Mouse (Mus musculus) activated CD4-positive, CD25-positive, alpha-beta regulatory T cell, adult 4 months (primary cell): ENCODE results near the gene Ncf2. TPM values are rescaled to one million over a fixed set of nuclear protein-coding genes. Genes with fewer than 3 reads are reported as not detected.

Source experiments
- ATAC-seq: one replicate; pipeline ENCODE4 v1.8.0; 2017
- polyA plus RNA-seq, 2 experiments: library from polyadenylated mRNA; unstranded; fragments of 100-300 nt; shearing (Covaris generic); gene quantifications; one replicate each; pipeline ENCODE4 v1.2.1; 2017

Gene Ncf2
- polyA plus RNA-seq, 2 experiments from 2014 or later = 2.2 to 2.9 TPM

GRCm38 (mm10) chr1:152832316-152832715, 32.3 kb downstream of the Ncf2 start:
- no peak for ATAC-seq

GRCm38 (mm10) chr1:152835061-152835460, 35.1 kb downstream of the Ncf2 start:
- no peak for ATAC-seq

- ATAC-seq = no peak
Observed at GRCm38 (mm10) chr1:152838026-152838702, 38.2 kb downstream of the Ncf2 start.

GRCm38 (mm10) chr1:152838841-152839240, 38.8 kb downstream of the Ncf2 start:
- no peak for ATAC-seq

GRCm38 (mm10) chr1:152840343-152840742, 40.3 kb downstream of the Ncf2 start:
- ATAC-seq = no peak

GRCm38 (mm10) chr1:152841057-152841456, 41.1 kb downstream of the Ncf2 start:
- peak; percentile 48 for ATAC-seq

- ATAC-seq = no peak
Observed at GRCm38 (mm10) chr1:152844634-152845033, 44.6 kb downstream of the Ncf2 start.

GRCm38 (mm10) chr1:152845211-152845730, 45.3 kb downstream of the Ncf2 start:
- no peak for ATAC-seq

- ATAC-seq = no peak
Observed at GRCm38 (mm10) chr1:152846856-152847255, 46.9 kb downstream of the Ncf2 start.

GRCm38 (mm10) chr1:152869901-152870300, 69.9 kb downstream of the Ncf2 start:
- no peak for ATAC-seq

- ATAC-seq = no peak
Observed at GRCm38 (mm10) chr1:152871031-152871430, 71.0 kb downstream of the Ncf2 start.

Other genes with a start within 250 kb of the Ncf2 start
- not detected for gene Apobec4, start 49.6 kb upstream of the Ncf2 start, polyA plus RNA-seq
- gene Rgl1, start 33.8 kb upstream of the Ncf2 start, polyA plus RNA-seq = under 1 TPM; 0.07 to 0.37 TPM
- 100 to 1,000 TPM; 631 to 671 TPM for gene Arpc5, start 33.7 kb upstream of the Ncf2 start, polyA plus RNA-seq
- gene Smg7, start 102.5 kb downstream of the Ncf2 start, polyA plus RNA-seq = 10 to 100 TPM; 35.3 to 38.1 TPM
- gene Nmnat2, start 154.8 kb downstream of the Ncf2 start, polyA plus RNA-seq = 1 to 10 TPM; 1.4 to 2.0 TPM